Mouse (Mus musculus): ENCODE measurements around the gene Arpp21.

Arpp21 gene

GRCm38 (mm10) chr9:112177569-112177968, 58.2 kb downstream of the Arpp21 start:
- peak; percentile 33 for DNase-seq

GRCm38 (mm10) chr9:112176317-112176716, 59.4 kb downstream of the Arpp21 start:
- DNase-seq, result peak; percentile 41

- peak; percentile 46 for DNase-seq
These were observed 61.1 kb downstream of the Arpp21 start for GRCm38 (mm10) chr9:112174407-112175357.

- DNase-seq, result no peak
These were observed 62.0 kb downstream of the Arpp21 start for GRCm38 (mm10) chr9:112173778-112174177.

GRCm38 (mm10) chr9:112164677-112165076, 71.1 kb downstream of the Arpp21 start:
- DNase-seq, result peak; percentile 29

- no peak for DNase-seq
These were observed 74.8 kb downstream of the Arpp21 start for GRCm38 (mm10) chr9:112160981-112161380.

- DNase-seq, result no peak
These were observed 81.8 kb downstream of the Arpp21 start for GRCm38 (mm10) chr9:112153972-112154371.

- no peak for DNase-seq
These were observed 83.0 kb downstream of the Arpp21 start for GRCm38 (mm10) chr9:112152762-112153161.

GRCm38 (mm10) chr9:112151177-112151576, 84.6 kb downstream of the Arpp21 start:
- DNase-seq, result no peak

GRCm38 (mm10) chr9:112140658-112141057, 95.1 kb downstream of the Arpp21 start:
- no peak for DNase-seq

- no peak for DNase-seq
These were observed 97.9 kb downstream of the Arpp21 start for GRCm38 (mm10) chr9:112137820-112138219.

GRCm38 (mm10) chr9:112130812-112131211, 104.9 kb downstream of the Arpp21 start:
- DNase-seq, result no peak

- no peak for DNase-seq
These were observed 111.1 kb downstream of the Arpp21 start for GRCm38 (mm10) chr9:112124667-112125066.

GRCm38 (mm10) chr9:112124184-112124583, 111.6 kb downstream of the Arpp21 start:
- DNase-seq, result no peak

- peak; percentile 34 for DNase-seq
These were observed 112.3 kb downstream of the Arpp21 start for GRCm38 (mm10) chr9:112123421-112123828.

GRCm38 (mm10) chr9:112119535-112119934, 116.2 kb downstream of the Arpp21 start:
- no peak for DNase-seq

- no peak for DNase-seq
These were observed 116.7 kb downstream of the Arpp21 start for GRCm38 (mm10) chr9:112119106-112119433.

GRCm38 (mm10) chr9:112118411-112119105, 117.2 kb downstream of the Arpp21 start:
- peak; percentile 85 for DNase-seq

GRCm38 (mm10) chr9:112117632-112118410, 117.9 kb downstream of the Arpp21 start:
- DNase-seq, result peak; percentile 45

- peak; percentile 2 for DNase-seq
These were observed 124.1 kb downstream of the Arpp21 start for GRCm38 (mm10) chr9:112111610-112112009.

GRCm38 (mm10) chr9:112102852-112103192, 132.9 kb downstream of the Arpp21 start:
- DNase-seq, result peak; percentile 23

- DNase-seq, result peak; percentile 95
These were observed 133.4 kb downstream of the Arpp21 start for GRCm38 (mm10) chr9:112102155-112102851.

Data from heart, adult 11 months (tissue).